Mouse (Mus musculus): Measurements from ENCODE around the gene Mef2d.

Gene Mef2d

DNA sequence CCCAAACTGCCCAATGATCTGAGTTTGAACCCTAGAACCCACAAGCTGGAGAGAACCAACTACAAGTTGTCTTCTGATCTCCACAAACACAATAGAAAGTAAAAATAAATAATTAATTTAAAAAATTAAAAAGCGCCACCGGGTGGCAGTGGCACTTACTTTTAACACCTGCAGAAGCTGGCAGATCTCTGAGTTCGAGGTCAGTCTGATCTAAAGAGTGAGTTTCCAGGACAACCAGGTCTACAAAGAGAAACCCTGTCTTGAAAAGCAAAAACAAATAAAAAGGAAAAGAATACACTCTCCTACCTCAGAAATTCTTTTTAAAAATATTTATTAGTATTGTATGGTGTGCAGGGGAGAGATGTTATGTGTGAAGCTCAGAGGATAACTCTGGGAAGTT, 4.4 kb upstream of the Mef2d start:
- DNase-seq (ENCODE audit: low spot score in 2 of 2), result no peak

DNA sequence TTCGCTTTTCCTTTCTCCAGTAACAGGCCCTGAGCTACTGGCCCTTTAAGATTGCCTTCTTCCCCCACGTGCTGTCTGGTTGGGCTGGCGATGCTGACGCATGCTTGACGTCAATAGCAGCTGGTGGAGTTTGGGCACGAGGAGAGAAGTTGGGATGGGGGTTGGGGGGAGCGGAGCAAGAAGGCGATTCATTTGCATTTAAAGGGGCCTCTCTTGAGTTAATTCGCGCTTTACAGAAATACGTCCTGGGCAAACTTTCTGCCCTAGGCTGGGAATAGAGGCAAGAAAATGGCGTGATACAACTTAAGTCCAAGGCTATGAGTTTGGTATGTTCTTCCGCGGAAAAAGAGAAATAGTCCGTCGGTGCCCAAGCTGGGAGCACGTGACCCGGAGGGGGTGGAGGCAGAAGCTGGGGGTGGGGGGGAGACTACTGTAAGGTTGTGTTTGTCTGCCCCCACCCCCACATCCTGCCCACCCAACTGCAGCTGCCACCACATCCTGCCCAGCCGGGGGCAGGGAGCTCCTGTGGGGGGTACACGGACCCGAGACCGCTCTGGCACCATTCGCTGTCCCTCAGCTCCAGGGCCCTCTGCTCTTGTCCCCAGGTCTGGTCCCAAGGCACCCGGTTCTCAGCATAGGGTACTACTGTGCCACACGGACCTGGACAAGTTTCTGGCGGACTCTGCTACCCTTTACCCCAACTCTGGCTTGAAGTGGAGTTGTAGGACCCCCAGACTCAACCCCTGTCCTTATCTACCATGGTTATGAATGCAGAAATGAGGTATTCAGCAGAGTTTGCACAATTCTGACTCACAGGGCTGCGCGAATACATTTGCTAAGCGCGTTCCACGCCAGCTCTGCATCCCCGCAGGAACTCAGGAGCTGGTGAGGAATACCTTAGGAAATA, 3.6 kb upstream of the Mef2d start:
- DNase-seq (ENCODE audit: low spot score in 2 of 2), result peak; percentile 75 to 94

DNA sequence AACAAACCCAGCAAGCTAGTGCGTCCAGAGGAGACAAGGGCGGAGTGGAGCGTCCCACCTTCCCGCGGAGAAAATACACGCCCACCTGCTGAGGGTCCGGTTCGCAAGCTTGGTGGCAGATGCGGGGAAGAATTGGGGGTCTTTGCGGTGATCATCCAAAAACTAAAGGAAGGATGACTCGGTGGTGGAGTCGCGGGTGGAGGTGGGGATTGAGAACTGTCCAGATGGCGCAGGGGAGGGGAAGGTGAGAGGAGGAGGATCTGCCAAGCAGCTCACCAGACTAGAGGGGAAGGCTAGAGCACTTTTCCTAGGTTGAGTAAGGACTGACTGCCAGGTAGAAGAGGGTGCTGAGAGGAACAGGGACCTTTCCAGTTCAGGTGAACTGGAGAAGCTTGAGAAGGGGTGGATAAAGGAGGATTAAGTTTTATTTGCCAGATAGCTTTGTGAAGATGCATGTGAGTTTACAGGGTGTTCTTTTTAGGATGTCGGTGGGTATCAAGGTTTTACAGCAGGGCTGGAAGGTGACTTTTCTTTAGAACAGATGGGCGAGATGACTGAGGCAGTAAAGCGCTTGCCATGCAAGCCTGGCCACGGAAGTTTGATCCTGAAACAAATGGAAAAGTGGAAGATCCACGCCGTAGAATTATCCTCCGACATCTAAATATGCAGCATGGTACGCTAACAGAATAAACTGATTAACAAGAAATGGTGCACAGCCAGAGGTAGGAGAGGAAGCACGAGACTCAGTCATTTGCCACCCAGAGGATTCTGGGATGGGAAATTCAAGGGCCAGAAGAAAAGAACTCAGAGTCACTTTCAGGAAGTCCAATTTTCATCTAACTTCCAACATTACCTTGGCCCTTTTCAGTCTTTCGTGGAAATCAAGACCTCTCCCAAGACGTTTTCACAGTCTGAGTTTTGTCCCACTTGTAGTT, 2.7 kb upstream of the Mef2d start:
- DNase-seq (ENCODE audit: low spot score in 2 of 2), result peak in 1 of 2 experiments; percentile 36

DNA sequence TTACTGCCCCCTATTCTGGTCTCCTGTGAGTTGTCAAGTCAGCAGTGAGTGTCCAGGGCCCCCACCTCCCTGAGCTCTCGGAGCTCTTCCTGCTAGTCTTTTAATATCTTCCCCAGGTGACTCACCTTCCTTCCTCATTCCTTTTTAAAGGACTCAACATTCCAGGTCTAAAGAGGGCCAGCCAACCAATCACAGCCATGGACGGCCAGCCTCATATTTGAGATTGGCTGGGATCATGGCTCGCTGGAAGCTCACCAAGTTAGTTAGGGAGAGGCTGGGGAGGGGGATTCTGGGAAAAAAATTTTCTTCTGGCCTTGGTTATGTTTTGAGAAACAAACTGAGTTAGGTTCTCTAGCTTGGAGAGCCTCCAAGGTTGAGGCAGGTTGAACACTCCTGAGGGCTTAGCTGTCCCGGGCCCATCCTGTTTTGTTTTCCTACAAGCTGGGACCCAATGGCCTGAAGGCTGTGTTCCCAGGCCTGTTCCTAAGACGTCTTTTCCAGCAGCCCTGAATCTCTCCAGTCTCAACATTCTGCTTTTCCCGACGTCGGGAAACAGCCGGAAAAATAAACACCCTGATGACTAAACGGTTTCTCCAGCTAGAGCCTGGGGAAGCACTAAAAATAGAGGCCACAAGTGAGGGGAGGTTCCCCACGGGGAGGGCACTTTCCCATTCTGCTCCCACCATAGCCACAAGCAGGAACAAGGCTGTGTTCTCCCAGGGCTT, 1.8 kb upstream of the Mef2d start:
- DNase-seq (ENCODE audit: low spot score in 2 of 2), result peak in 1 of 2 experiments; percentile 41

DNA sequence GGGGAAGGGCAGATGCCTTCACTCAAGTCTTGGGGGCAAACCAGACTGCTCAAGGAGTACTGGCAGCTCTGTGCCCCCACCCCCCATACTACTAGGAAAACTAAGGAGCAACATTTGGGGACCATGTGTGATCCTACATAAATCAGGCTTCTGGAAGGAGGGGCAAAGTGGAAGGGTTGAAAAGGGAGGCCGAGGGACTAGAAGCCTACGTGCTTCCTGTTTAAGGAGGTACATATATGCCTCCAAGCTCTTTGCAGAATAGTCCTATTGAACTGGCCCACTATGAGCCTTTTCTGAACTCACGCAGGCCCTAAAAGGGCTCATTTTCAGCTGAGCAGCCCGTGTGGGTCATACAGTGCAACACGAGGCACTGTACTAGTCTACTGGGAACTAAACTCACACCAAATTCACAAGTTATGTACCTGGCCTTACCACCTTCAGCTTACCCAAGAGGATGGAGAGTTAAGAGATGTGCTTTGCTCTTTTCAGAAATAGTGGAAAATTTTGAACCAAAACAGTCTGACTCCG, 1.2 kb upstream of the Mef2d start:
- DNase-seq (ENCODE audit: low spot score in 2 of 2), result no peak

DNA sequence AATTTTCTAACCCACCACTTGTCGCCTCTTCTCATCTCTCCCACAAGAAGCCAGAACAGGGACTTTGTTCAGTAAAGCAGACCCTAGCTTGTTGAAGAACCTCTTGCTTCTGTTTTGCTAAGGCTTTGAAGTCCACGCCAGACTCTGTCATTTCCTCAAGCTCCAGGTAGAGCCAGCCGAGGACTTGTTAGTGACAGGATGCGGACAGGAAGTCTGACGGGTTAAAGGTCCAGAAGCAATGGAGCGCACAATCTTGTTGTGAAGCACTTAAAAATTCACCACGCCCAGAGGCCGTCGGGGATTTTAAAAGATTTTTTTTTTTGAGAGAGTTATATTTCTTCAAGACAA, 759 bp upstream of the Mef2d start:
- peak in 1 of 2 experiments; percentile 31 for DNase-seq (ENCODE audit: low spot score in 2 of 2)

DNA sequence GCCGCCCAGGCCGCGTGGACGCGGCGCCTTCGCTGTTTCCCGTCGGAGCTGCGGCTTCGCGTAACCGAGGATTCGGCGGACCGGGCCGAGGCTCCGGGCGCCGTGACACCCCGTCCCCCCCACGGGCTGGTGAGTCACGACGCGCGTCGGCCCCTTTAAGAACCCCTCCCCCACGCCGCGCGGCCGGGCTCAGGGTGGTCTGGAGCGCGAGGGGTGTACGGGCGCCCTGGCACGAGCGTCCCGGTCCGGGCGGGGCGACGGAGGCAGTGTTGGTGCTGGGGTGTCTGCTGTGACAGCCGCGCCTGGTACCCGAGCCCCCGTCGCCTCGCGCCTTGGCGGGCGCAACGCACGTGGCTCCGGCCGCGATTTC, 359 bp downstream of the Mef2d start:
- DNase-seq (ENCODE audit: low spot score in 2 of 2), result no peak

DNA sequence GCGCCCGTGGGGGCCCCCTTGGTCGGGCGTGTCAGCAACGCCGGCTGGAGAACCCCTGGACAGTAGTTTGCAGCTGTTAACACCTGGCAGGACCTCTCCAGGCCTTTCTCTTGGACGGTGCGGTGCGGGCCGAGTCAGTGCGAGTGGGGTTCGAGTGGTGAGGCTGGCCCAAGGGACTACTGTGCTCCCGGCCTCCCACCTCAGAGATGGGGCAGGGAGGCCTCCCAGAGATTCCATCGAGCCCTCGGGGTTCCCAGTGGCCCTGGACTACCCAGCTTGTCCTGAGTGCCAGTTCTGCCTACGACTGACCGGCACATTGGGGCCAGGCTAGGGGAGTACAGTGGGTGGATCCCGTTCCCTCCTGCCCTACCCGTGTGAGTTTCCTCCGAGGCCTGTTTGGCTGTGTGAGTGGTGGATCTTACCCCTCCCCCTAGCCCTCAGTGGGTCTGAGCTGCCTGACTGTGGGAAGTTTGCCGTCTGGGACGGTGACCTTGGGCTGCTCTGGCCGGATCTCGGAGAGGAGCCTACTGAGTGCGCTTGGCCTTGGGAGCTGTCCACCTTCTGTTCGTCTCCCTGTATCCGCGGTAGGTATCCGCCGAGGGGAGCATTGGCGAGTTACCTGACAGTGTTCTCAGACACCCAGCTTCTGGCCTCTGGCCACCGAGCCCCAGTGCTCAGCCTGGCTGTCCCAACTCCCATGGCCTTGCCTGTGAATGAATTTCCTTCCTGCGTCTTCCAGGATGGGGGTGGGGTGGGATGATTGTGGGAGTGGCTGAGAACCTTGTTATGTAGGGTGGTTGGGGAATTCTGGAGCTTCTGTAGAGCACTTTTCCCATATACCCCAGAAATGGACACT, 972 bp downstream of the Mef2d start:
- DNase-seq (ENCODE audit: low spot score in 2 of 2), result peak; percentile 42 to 50

DNA sequence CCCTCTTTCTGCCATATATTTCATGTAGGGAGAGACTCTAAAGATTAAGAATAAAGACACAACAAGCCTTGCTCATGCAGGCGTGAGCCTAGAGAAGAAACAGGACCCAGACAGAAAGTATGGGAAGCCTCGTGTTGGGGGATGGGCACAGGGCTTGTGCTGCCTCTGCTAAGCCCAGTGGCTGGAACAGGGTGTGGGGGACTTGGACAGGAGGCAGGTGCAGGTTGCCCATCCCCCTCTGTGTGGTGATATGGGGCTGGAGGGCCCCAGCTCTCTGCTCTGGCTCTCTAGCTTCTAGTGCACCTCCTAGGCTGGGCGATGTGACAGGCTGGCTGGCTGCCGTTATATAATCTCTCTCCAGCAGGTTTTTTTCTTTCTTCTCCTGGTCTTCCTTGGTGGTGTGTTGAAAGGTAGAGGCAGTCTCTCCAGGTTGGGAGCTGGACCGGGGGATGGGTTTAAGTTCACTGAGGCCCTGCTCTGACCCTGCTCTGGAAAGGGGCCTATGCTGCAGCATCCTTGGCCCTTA, 1.9 kb downstream of the Mef2d start:
- DNase-seq (ENCODE audit: low spot score in 2 of 2), result no peak

DNA sequence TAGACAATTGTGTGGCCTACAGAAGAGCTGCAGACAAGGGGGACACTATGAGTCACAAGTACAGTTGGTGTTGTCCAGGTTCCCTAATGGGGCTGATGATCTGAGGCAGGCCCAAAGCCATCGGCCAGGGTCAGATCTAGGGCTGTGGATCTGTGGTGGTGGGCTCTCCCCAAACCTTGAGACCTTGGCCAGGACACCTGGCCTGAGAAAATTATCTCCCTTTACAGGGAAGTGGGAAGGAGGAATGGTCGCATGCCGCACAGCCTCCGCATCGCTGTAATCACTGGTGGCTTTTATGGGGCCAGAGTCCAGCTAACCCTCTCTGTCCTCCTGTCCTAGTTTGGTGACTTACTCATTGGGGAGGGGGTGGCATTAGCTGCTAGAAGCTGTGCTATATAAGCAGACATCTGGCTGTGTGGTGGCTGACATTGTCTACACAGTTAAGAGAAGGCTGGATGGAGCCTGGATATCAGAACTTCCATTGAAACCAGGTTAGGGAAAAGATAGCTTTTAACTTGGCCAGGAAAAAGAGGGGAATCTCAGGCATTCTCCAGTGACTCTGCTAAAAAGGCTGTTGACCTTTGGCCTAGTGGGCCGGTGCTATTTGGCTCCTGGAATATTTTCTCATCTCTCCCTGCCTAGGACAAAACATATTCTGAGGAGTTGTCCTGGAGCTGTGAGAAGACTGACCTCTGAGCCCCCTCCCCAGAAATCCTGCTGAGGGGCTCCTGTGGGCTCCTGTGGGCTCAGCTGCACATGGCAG, 2.7 kb downstream of the Mef2d start:
- DNase-seq (ENCODE audit: low spot score in 2 of 2), result no peak

DNA sequence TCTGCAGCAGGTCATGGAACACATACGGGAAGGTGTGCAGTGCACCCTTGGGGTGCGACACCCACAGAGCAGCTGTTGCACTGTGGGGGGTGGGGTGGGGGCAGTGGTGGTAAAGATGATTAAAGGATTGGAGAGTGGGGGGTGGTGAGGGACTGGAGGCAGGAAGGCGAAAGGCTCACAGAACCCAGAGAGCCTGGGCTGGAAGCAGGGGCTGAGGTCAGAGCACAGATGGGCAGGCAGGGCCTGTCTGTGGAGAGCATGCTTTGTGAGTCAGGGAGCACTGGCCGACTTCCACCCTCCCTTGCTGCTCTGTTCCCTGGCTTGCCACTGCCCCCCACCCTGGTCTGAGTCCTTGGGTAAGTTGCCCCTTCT, 3.2 kb downstream of the Mef2d start:
- DNase-seq (ENCODE audit: low spot score in 2 of 2), result peak in 1 of 2 experiments; percentile 35

DNA sequence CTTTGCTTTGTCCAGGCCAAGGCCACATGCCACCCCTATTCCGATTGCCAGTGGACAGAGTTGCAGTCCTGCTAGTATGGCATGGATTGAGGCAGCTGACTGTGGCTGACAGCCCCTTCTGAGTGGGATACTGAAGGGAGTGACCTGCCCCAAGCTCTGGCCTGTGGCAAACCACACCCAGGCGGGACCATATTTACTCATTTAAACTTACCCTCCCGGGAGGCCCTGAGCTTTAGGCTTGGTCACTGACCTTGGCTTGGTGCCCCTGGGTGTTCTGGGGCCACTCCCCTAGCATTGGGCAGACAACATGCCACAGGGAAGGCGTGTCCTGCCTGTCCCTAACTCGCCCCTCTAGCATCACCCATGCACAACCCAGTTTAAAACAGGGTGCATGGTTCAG, 3.8 kb downstream of the Mef2d start:
- peak in 1 of 2 experiments; percentile 56 for DNase-seq (ENCODE audit: low spot score in 2 of 2)

DNA sequence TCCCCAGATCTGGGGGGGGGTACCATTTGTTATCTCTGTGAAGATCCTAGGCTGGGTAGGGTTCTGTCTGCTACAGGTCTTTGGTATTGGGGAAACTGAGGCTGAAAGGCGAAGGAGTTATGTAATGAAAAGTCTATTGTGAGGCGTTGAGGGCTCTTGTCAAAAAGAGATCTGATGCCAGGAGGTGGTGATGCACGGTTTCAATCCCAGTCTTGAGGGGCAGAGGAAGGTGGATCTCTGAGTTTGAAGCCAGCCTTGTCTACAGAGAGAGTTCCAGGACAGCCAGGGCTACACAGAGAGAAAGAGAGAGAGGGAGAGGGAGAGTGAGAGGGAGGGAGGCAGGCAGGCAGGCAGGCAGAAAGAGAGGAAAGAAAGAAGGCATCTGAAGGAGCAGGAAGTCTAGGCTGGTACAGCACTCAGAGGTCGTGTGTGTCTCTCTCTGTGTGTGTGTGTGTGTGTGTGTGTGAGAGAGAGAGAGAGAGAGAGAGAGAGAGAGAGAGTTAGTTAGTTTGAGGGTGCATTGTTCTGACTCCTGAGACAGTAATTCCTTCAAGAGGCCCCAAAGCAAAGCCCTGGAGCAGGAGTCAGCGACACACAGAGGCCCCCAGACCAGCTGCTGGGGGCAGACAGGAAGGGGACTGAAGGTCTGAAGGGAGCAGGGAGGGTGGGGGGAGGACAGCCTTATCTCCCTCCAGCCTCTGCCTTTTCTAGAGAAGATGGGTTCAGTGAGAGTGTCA, 4.4 kb downstream of the Mef2d start:
- DNase-seq (ENCODE audit: low spot score in 2 of 2), result no peak

DNA sequence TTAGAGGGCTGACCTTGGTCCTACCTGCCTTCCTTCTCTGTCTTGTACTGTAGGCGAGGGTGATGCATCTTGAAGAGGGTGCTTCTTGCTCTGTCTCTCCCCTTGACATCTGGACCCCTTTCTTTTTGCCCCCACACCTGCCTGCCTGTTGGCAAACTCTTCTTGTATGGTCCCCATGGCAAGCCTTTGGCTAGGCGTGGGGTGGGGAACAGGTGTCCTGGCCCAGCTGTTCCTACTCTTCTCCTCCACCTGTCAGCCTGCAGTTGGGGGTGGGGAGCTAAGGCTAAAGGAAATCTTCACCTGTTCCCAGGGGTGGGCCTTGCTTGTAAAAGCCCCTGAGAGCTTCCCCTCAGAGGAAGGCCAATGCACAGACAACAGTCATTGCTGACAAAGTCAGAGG, 5.3 kb downstream of the Mef2d start:
- no peak for DNase-seq (ENCODE audit: low spot score in 2 of 2)

DNA sequence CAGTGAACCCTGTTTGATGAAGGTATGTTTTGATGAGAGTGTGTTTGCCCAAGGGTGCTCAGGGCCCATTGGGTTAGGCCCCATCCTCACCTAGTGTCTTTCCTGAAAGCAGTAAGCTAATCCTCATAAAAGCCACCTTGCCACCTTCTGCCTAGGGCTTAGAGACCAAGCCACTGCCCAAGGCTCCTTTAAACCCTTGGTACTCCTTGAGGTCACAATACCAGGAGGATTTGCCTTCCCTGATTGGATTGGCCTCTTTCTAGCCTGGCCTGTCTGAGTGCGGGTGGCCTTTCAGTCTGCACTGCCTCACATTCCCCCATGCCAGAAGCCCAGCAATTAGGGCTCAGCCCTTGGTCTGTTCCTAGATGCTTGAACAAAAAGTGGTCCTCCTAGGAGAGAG, 5.7 kb downstream of the Mef2d start:
- DNase-seq (ENCODE audit: low spot score in 2 of 2), result no peak

DNA sequence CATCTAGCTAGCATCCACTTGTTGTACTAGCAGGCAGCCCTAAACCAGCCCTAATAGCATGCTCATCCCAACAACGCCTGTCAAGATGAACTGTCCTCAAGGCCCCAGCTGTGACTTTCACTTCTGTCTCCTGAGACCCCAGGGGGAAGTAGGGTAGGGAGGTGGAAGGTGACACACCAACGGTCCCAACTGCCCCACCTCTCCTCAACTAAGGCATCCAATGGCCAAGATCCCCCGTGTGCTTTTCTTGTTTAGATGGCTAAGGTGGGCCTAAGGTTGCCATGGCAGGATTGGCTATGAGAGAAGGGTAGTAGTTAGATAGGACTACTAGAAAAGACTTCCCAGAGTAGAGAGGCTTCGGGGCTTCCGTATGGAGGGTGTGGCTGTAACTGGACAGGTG, 6.2 kb downstream of the Mef2d start:
- no peak for DNase-seq (ENCODE audit: low spot score in 2 of 2)

DNA sequence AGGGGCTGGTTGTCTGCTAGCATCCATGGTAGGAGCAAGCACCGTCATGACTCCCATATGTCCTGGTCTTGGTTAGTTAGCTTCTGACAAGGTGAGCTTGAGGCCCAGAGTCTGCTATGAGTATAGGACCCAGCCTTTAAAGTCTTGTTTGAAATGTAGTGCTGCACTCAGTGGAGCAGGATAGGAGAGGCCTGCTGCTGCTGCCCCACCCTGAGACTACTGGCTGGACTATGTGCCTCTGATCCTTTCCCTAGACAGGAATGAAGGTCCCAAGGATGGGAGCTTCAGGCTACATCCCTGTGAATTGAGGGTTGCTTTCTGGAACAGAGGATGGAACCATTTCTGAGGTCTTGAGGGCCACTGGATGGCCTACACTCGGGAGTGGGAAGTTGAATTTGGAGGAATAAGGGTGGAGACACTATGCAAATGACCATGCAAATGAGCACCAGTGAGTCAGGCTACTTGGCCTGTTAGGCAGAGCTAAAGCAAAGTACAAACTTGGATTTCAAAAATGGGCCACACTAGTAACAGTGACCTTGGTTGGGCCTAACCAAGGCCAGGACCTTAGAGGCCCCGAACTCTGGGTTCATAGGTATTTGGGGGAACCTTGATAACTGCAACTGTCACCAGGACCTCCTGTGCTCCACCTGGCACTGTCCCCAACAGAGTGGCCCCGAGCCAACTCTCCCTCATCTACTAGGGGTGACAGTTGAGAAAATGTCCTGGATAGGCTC, 6.8 kb downstream of the Mef2d start:
- DNase-seq (ENCODE audit: low spot score in 2 of 2), result no peak

DNA sequence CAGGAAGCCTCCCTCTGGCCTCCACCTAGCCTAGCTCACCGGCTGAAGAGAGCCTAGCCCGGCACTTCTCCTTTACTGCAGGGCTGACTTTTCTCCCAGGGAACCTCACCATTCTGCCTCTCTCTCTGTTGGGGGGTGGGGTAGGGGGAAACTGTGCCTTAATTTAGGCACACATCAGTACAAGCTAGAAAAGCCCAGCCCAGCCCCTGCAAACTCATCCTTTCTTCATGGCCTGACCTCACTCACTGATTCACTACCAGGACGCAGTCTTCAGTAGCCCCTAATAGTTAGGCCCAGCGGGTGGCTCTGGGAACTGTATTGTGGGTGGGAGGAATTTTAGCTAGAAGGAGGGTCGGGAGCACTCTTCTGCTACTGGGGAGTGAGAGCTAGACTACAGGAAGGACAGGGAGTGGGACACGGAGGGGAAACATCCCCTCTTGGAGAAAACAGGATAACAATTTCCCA, 7.4 kb downstream of the Mef2d start:
- DNase-seq (ENCODE audit: low spot score in 2 of 2), result no peak

Data from urinary bladder, adult 18-20 months (tissue).